Mouse (Mus musculus) heart, embryonic 14.5 days (tissue): ENCODE data around the gene Nup107. TPM values are rescaled to one million over a fixed set of nuclear protein-coding genes. Genes with fewer than 3 reads are reported as not detected.

Experiments used
- ATAC-seq: fragments of 200-750 bp; cut with Nextera tagmentation; 2 replicates; pipeline ENCODE4 v1.8.0; 2017; ENCODE audit warnings: low read depth, moderate TSS enrichment; ENCODE audit not compliant: insufficient number of reproducible peaks, insufficient read depth, low FRiP score
- H3K27ac ChIP-seq, 2 experiments: fragments of 200-500 bp in 1 of 2; fragments of 300-500 bp in 1 of 2; sonication (generic) in 1 of 2; replicated peaks in 1 of 2; 2 replicates each; pipeline ENCODE4 v1.5.1; 2012 to 2014; ENCODE audit warnings: low read depth in 2 of 2, low read length in 2 of 2, control low read depth in 1 of 2, mild to moderate bottlenecking in 1 of 2, mixed read lengths in 1 of 2; ENCODE audit not compliant: control insufficient read depth in 1 of 2, insufficient read depth in 1 of 2
- H3K27me3 ChIP-seq: fragments of 300-500 bp; sonication (generic); 2 replicates; pipeline ENCODE4 v1.6.1; 2014; ENCODE audit warnings: mild to moderate bottlenecking, low read length, control low read depth; ENCODE audit not compliant: control insufficient read depth, insufficient read depth
- H3K36me3 ChIP-seq: fragments of 300-500 bp; sonication (generic); 2 replicates; pipeline ENCODE4 v1.6.1; 2014; ENCODE audit warnings: mild to moderate bottlenecking, control low read depth, low read length, mixed read lengths; ENCODE audit not compliant: control insufficient read depth, insufficient read depth
- H3K4me1 ChIP-seq, 2 experiments: fragments of 200-500 bp in 1 of 2; fragments of 300-500 bp in 1 of 2; sonication (generic) in 1 of 2; 2 replicates each; pipeline ENCODE4 v1.6.1; 2012 to 2014; ENCODE audit warnings: low read length in 2 of 2, control low read depth in 1 of 2, mixed read lengths in 1 of 2; ENCODE audit not compliant: control insufficient read depth in 2 of 2, insufficient read depth in 2 of 2
- H3K4me2 ChIP-seq: fragments of 300-500 bp; sonication (generic); 2 replicates; pipeline ENCODE4 v1.6.1; 2014; ENCODE audit warnings: mild to moderate bottlenecking, low read length
- H3K4me3 ChIP-seq, 2 experiments: fragments of 200-500 bp in 1 of 2; fragments of 300-500 bp in 1 of 2; sonication (generic) in 1 of 2; 2 replicates each; pipeline ENCODE4 v1.5.1; 2012 to 2014; ENCODE audit warnings: low read length in 2 of 2, mild to moderate bottlenecking in 2 of 2, control low read depth in 1 of 2, low read depth in 1 of 2, moderate library complexity in 1 of 2; ENCODE audit not compliant: control insufficient read depth in 1 of 2, insufficient read depth in 1 of 2
- H3K9ac ChIP-seq: fragments of 300-500 bp; sonication (generic); 2 replicates; pipeline ENCODE4 v1.6.1; 2014; ENCODE audit warnings: mild to moderate bottlenecking, low read length
- H3K9me3 ChIP-seq: fragments of 300-500 bp; sonication (generic); 2 replicates; pipeline ENCODE4 v1.6.1; 2016; ENCODE audit warnings: low read length, control low read depth; ENCODE audit not compliant: control insufficient read depth
- WGBS: fragments of 180-500 bp; shearing (Covaris S2); extraction: QIAGEN DNeasy Blood & Tissue Kit; methylation state at CpG from one replicate; pipeline ENCODE4 v1.1.7; 2014; 5-methylcytosine and 5-hydroxymethylcytosine counted together
- polyA plus RNA-seq: library from polyadenylated mRNA; unstranded; fragments of >200 nt; fragmentation: Nextera tagmentation; extraction: Ambion mirVana; gene quantifications from 2 replicates; pipeline ENCODE4 v1.2.1, GENCODE M21; 2014

Nup107 gene
- 41.0 and 42.5 TPM in 2 replicates for polyA plus RNA-seq

DNA sequence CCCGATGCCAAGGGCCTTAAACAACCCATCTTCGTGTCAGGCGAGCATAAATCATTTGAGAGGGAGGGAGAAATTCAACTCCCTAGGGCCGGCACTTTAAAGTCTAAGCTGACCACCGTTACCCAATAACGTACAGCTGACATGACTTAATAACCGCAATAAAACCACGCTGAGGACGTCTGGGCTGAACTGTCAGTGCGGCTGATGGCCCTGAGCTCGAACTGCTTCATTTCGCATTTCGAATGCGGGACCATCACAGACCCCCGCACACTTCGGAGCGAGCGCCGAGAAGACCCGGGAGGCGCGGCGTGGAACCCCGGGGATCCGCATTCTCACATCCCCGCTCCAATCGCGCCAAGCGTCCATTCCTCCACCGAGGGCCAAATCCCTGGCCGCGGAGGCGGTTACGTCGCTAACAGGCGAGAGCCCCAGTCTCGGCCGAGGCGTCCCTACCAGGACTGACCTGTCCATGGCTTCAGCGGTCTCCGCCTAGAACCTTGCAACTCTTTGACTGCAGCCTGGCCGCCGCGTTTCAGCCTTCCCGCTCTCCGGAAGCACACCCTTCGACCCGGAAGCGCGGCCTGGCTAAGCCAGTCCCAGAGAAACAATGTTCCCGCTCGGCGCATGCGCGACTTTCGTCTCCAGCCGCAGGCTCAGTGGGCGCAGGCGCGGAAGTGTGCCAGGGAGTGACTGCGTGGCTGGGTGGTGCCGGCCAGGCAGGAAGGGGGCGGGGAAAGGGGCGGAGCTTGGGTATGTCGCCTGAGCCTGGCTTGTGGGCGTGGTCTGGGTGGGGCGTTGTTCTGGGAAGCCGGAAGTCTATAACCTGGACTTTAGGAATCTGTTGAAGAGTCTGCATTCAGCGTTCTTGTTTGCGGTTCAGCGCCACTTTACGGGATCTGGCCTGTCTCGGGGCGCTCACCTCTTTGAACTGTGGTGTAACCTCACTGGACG, at the start of gene Nup107:
TSS of gene Nup107 (minus strand) at position 565 of the 951 bp plus-strand sequence.
- H3K27me3 ChIP-seq = no peaks in the 10 kb centered on the region
- H3K27ac ChIP-seq = peak within 1 kb of the TSS; percentile 74 to 78
- H3K4me1 ChIP-seq = peaks cover 3 to 14% of the 10 kb centered on the region in 2 experiments
- H3K9ac ChIP-seq = peak within 1 kb of the TSS; percentile 87
- H3K9me3 ChIP-seq = 0 out of 2 replicates have a peak, but pooled peaks cover 4% of the 10 kb centered on the region
- H3K4me3 ChIP-seq = peak within 1 kb of the TSS; percentile 77 to 82
- WGBS = under 1% methylated on average over 75 of the region's 75 CpGs
- peaks cover 14% of the 10 kb centered on the region for H3K36me3 ChIP-seq
- H3K4me2 ChIP-seq = peak within 1 kb of the TSS; percentile 85
- ATAC-seq = peak; percentile 99

GRCm38 (mm10) chr10:117841765-117842164, 49.3 kb upstream of the Nup107 start:
- Histone ChIP-seq H3K9ac (no peak overlapping the region), H3K4me3 (no peak overlapping the region), H3K36me3 (no peaks in the 10 kb centered on the region), H3K27me3 (no peaks in the 10 kb centered on the region), H3K9me3 (no peaks in the 10 kb centered on the region), H3K27ac (no peak overlapping the region), H3K4me1 (peaks cover 2 to 35% of the 10 kb centered on the region in 2 experiments), H3K4me2 (peak overlapping the region; percentile 11; the same call in 1 of the 2 replicates)
- WGBS = 85% methylated on average over 1 of the region's 1 CpGs
- ATAC-seq = no peak

- Histone ChIP-seq H3K9me3 (no peaks in the 10 kb centered on the region), H3K36me3 (no peaks in the 10 kb centered on the region), H3K4me1 (peaks cover 0 to 32% of the 10 kb centered on the region in 2 experiments; a peak in 2 of 4 replicates), H3K9ac (no peak overlapping the region), H3K4me2 (no peak overlapping the region), H3K27me3 (no peaks in the 10 kb centered on the region), H3K27ac (no peak overlapping the region), H3K4me3 (no peak overlapping the region)
- WGBS = 78% methylated on average over 5 of the region's 5 CpGs
- no peak for ATAC-seq
These were observed 48.0 kb upstream of the Nup107 start for GRCm38 (mm10) chr10:117840431-117840995.

DNA sequence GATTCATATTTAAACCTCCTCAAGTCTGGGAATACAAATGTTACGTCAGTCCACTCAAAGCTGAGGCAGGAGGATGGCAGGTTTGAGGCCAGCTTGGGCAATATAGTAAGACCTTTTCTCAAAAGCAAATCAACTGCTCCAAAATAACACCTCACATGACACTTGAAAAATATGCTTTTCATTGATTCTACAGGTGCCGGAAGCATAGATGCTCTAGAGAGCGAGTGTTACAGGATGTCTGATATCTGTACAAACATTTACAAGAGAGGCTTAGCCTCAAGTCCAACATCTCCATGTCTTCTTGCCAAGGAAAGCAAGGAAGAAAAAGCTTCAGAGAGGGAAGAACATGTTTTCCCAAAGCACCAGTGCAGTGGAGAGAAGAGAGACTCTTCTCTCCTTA, 47.2 kb upstream of the Nup107 start:
- peaks cover 0 to 32% of the 10 kb centered on the region in 2 experiments; a peak in 2 of 4 replicates for H3K4me1 ChIP-seq
- no peaks in the 10 kb centered on the region for H3K36me3 ChIP-seq
- H3K27me3 ChIP-seq = no peaks in the 10 kb centered on the region
- no peak overlapping the region for H3K4me3 ChIP-seq
- no peak overlapping the region for H3K9ac ChIP-seq
- H3K9me3 ChIP-seq = no peaks in the 10 kb centered on the region
- ATAC-seq = no peak
- WGBS = 78% methylated on average over 3 of the region's 3 CpGs
- H3K4me2 ChIP-seq = no peak overlapping the region
- no peak overlapping the region for H3K27ac ChIP-seq

GRCm38 (mm10) chr10:117838924-117839323, 46.4 kb upstream of the Nup107 start:
- Histone ChIP-seq H3K27ac (no peak overlapping the region), H3K36me3 (no peaks in the 10 kb centered on the region), H3K4me2 (no peak overlapping the region), H3K4me1 (peaks cover 0 to 27% of the 10 kb centered on the region in 2 experiments; a peak in 2 of 4 replicates), H3K27me3 (no peaks in the 10 kb centered on the region), H3K4me3 (no peak overlapping the region), H3K9me3 (no peaks in the 10 kb centered on the region), H3K9ac (no peak overlapping the region)
- ATAC-seq = no peak
- 89% methylated on average over 3 of the region's 3 CpGs for WGBS

DNA sequence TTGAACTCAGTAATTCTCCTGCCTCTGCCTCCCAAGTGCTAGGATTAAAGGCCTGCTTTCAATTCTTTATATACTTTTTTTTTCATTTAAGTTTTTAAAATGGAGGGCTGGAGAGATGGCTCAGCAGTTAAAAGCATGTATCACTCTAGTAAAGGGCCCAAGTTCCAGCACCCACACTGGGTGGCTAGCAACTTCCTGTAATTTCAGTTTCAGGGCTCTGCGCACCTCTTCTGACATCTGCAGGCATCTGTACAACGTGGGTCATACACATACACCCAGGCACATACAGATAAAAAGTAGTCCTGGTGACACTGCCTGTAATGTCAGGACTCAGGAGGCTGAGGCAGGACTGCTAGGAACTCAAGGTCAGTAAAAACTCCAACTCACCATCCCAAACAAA, 43.8 kb upstream of the Nup107 start:
- H3K9me3 ChIP-seq = no peaks in the 10 kb centered on the region
- no peak overlapping the region for H3K4me3 ChIP-seq

DNA sequence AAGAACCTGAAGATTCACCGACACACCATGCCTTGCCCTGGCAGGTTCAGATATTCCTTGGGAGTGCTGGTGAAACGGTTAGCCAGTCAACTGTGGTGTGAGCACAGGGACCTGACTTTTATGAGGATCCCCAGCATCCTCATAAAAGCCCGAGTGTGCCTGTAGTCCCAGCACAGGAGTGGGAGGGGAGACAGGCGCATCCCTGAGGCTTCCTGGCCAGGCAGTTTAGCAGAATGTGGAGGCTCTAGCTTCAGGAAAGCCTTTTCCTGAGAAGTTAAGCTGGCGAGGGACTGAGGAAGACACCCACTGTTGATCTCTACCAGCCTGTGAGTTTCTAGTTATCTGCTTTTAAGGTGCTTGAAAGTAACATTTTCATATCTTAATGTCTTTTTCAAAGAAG, 42.9 kb upstream of the Nup107 start:
- H3K36me3 ChIP-seq = no peaks in the 10 kb centered on the region
- no peak overlapping the region for H3K9ac ChIP-seq

More for the DNA sequence above, 43.8 kb upstream of the Nup107 start:
- no peak overlapping the region for H3K4me2 ChIP-seq
- ATAC-seq = no peak
- H3K36me3 ChIP-seq = no peaks in the 10 kb centered on the region
- peaks cover 0 to 19% of the 10 kb centered on the region in 2 experiments; a peak in 2 of 4 replicates for H3K4me1 ChIP-seq
- H3K9ac ChIP-seq = no peak overlapping the region
- no peak overlapping the region for H3K27ac ChIP-seq
- H3K27me3 ChIP-seq = no peaks in the 10 kb centered on the region
- WGBS = 63% methylated on average over 2 of the region's 2 CpGs

More for the DNA sequence above, 42.9 kb upstream of the Nup107 start:
- Histone ChIP-seq H3K27me3 (no peaks in the 10 kb centered on the region), H3K4me1 (peaks cover 0 to 13% of the 10 kb centered on the region in 2 experiments; a peak in 2 of 4 replicates), H3K9me3 (no peaks in the 10 kb centered on the region), H3K4me2 (no peak overlapping the region), H3K4me3 (no peak overlapping the region), H3K27ac (no peak overlapping the region)
- 68% methylated on average over 5 of the region's 5 CpGs for WGBS
- ATAC-seq = no peak
